Mouse (Mus musculus): Measurements from ENCODE around the gene Fbxo39. TPM values are rescaled to one million over a fixed set of nuclear protein-coding genes. Genes with fewer than 3 reads are reported as not detected.
A peak's percentile ranks its signal among the peaks of the same experiment; 100 is the strongest.
"Not testable (repeated sequence)": the region's sequence is repeated elsewhere in the genome, so short reads cannot be mapped to it uniquely, and the experiment has no call there.

Fbxo39 gene
- polyA plus RNA-seq, 1 experiment from 2014 or later = not detected

- Histone ChIP-seq H3K27me3 (replicated peaks) (0 out of 2 replicates have a peak, but pooled peaks cover 5% of the 10 kb centered on the region), H3K4me1 (no peaks in the 10 kb centered on the region), H3K4me2 (no peak overlapping the region), H3K36me3 (no peaks in the 10 kb centered on the region), H3K9me3 (no peaks in the 10 kb centered on the region), H3K27ac (replicated peaks) (no peak overlapping the region), H3K4me3 (no peak overlapping the region), H3K9ac (no peak overlapping the region)
- no peak for ATAC-seq (ENCODE audit: extremely low read depth, insufficient number of reproducible peaks, low FRiP score, low TSS enrichment)
- WGBS = 57% methylated on average over 3 of the region's 3 CpGs
These were observed 10.2 kb downstream of the Fbxo39 start for GRCm38 (mm10) chr11:72324431-72324830.

- no peak for ATAC-seq (ENCODE audit: extremely low read depth, insufficient number of reproducible peaks, low FRiP score, low TSS enrichment)
- WGBS = 72% methylated on average over 4 of the region's 4 CpGs
- no peaks in the 10 kb centered on the region for H3K4me1 ChIP-seq
- no peaks in the 10 kb centered on the region for H3K27me3 ChIP-seq (replicated peaks)
- no peak overlapping the region for H3K4me3 ChIP-seq
- H3K36me3 ChIP-seq = no peaks in the 10 kb centered on the region
- H3K9me3 ChIP-seq = no peaks in the 10 kb centered on the region
- H3K9ac ChIP-seq = no peak overlapping the region
- H3K4me2 ChIP-seq = no peak overlapping the region
- H3K27ac ChIP-seq (replicated peaks) = no peak overlapping the region
These were observed 11.5 kb downstream of the Fbxo39 start for GRCm38 (mm10) chr11:72325701-72326100.

- Histone ChIP-seq H3K4me2 (no peak overlapping the region), H3K36me3 (no peaks in the 10 kb centered on the region), H3K9ac (no peak overlapping the region), H3K27ac (replicated peaks) (no peak overlapping the region), H3K9me3 (no peaks in the 10 kb centered on the region), H3K4me1 (no peaks in the 10 kb centered on the region), H3K27me3 (replicated peaks) (no peaks in the 10 kb centered on the region), H3K4me3 (no peak overlapping the region)
- no peak for ATAC-seq (ENCODE audit: extremely low read depth, insufficient number of reproducible peaks, low FRiP score, low TSS enrichment)
- 75% methylated on average over 9 of the region's 9 CpGs for WGBS
These were observed 18.9 kb downstream of the Fbxo39 start for GRCm38 (mm10) chr11:72332951-72333667.

- H3K4me2 ChIP-seq = no peak overlapping the region
- ATAC-seq (ENCODE audit: extremely low read depth, insufficient number of reproducible peaks, low FRiP score, low TSS enrichment) = no peak
- no peaks in the 10 kb centered on the region for H3K9me3 ChIP-seq
- 70% methylated on average over 4 of the region's 4 CpGs for WGBS
- no peaks in the 10 kb centered on the region for H3K36me3 ChIP-seq
- H3K4me1 ChIP-seq = no peaks in the 10 kb centered on the region
- no peak overlapping the region for H3K27ac ChIP-seq (replicated peaks)
- H3K9ac ChIP-seq = no peak overlapping the region
- no peak overlapping the region for H3K4me3 ChIP-seq
- H3K27me3 ChIP-seq (replicated peaks) = no peaks in the 10 kb centered on the region
These were observed 20.4 kb downstream of the Fbxo39 start for GRCm38 (mm10) chr11:72334653-72335052.

- Histone ChIP-seq H3K27me3 (replicated peaks) (peaks cover 8% of the 10 kb centered on the region; the same call in 1 of the 2 replicates), H3K27ac (replicated peaks) (no peak overlapping the region), H3K36me3 (no peaks in the 10 kb centered on the region), H3K4me2 (no peak overlapping the region), H3K4me3 (no peak overlapping the region), H3K9me3 (no peaks in the 10 kb centered on the region), H3K4me1 (no peaks in the 10 kb centered on the region), H3K9ac (no peak overlapping the region)
- ATAC-seq (ENCODE audit: extremely low read depth, insufficient number of reproducible peaks, low FRiP score, low TSS enrichment) = no peak
- WGBS = 72% methylated on average over 8 of the region's 8 CpGs
These were observed 22.5 kb downstream of the Fbxo39 start for GRCm38 (mm10) chr11:72336726-72337125.

GRCm38 (mm10) chr11:72338437-72338871 is 24.2 kb downstream of the Fbxo39 start:
- no peak for ATAC-seq (ENCODE audit: extremely low read depth, insufficient number of reproducible peaks, low FRiP score, low TSS enrichment)
- Histone ChIP-seq H3K36me3 (no peaks in the 10 kb centered on the region), H3K9me3 (no peaks in the 10 kb centered on the region), H3K27ac (replicated peaks) (no peak overlapping the region), H3K4me1 (no peaks in the 10 kb centered on the region), H3K27me3 (replicated peaks) (peaks cover 8% of the 10 kb centered on the region; the same call in 1 of the 2 replicates), H3K4me2 (no peak overlapping the region), H3K4me3 (no peak overlapping the region), H3K9ac (no peak overlapping the region)
- 57% methylated on average over 5 of the region's 5 CpGs for WGBS

- Histone ChIP-seq H3K9me3 (no peaks in the 10 kb centered on the region), H3K27ac (replicated peaks) (no peak overlapping the region), H3K4me3 (no peak overlapping the region), H3K27me3 (replicated peaks) (peaks cover 8% of the 10 kb centered on the region; the same call in 1 of the 2 replicates), H3K4me1 (no peaks in the 10 kb centered on the region), H3K36me3 (no peaks in the 10 kb centered on the region), H3K9ac (no peak overlapping the region), H3K4me2 (no peak overlapping the region)
- no peak for ATAC-seq (ENCODE audit: extremely low read depth, insufficient number of reproducible peaks, low FRiP score, low TSS enrichment)
- 80% methylated on average over 4 of the region's 4 CpGs for WGBS
These were observed 25.5 kb downstream of the Fbxo39 start for GRCm38 (mm10) chr11:72339716-72340115.

GRCm38 (mm10) chr11:72342549-72343237 is 28.4 kb downstream of the Fbxo39 start:
- Histone ChIP-seq H3K9me3 (no peaks in the 10 kb centered on the region), H3K27ac (replicated peaks) (no peak overlapping the region), H3K9ac (no peak overlapping the region), H3K27me3 (replicated peaks) (peaks cover 8% of the 10 kb centered on the region; the same call in 1 of the 2 replicates), H3K4me1 (no peaks in the 10 kb centered on the region), H3K4me3 (no peak overlapping the region), H3K4me2 (peak overlapping the region; percentile 8; the same call in 1 of the 2 replicates), H3K36me3 (no peaks in the 10 kb centered on the region)
- ATAC-seq (ENCODE audit: extremely low read depth, insufficient number of reproducible peaks, low FRiP score, low TSS enrichment) = no peak
- WGBS = 11% methylated on average over 7 of the region's 7 CpGs

GRCm38 (mm10) chr11:72343238-72343625 is 29.0 kb downstream of the Fbxo39 start:
- 83% methylated on average over 5 of the region's 5 CpGs for WGBS
- not testable (repeated sequence) for H3K27me3 ChIP-seq (replicated peaks); H3K4me1 ChIP-seq; H3K4me3 ChIP-seq; H3K27ac ChIP-seq (replicated peaks); H3K4me2 ChIP-seq; ATAC-seq (ENCODE audit: extremely low read depth, insufficient number of reproducible peaks, low FRiP score, low TSS enrichment); H3K36me3 ChIP-seq; H3K9ac ChIP-seq; H3K9me3 ChIP-seq

- Histone ChIP-seq H3K36me3 (no peaks in the 10 kb centered on the region), H3K4me1 (no peaks in the 10 kb centered on the region), H3K9ac (0 out of 2 replicates have a peak overlapping the region, but pooled peaks have one; percentile 5), H3K27ac (replicated peaks) (no peak overlapping the region), H3K27me3 (replicated peaks) (peaks cover 8% of the 10 kb centered on the region; the same call in 1 of the 2 replicates), H3K4me2 (0 out of 2 replicates have a peak overlapping the region, but pooled peaks have one; percentile 18), H3K9me3 (no peaks in the 10 kb centered on the region), H3K4me3 (no peak overlapping the region)
- no peak for ATAC-seq (ENCODE audit: extremely low read depth, insufficient number of reproducible peaks, low FRiP score, low TSS enrichment)
- WGBS = 18% methylated on average over 8 of the region's 8 CpGs
These were observed 29.7 kb downstream of the Fbxo39 start for GRCm38 (mm10) chr11:72343904-72344303.

- ATAC-seq (ENCODE audit: extremely low read depth, insufficient number of reproducible peaks, low FRiP score, low TSS enrichment) = no peak
- peaks cover 8% of the 10 kb centered on the region; the same call in 1 of the 2 replicates for H3K27me3 ChIP-seq (replicated peaks)
- no peak overlapping the region for H3K4me2 ChIP-seq
- H3K27ac ChIP-seq (replicated peaks) = no peak overlapping the region
- H3K4me3 ChIP-seq = no peak overlapping the region
- H3K9me3 ChIP-seq = no peaks in the 10 kb centered on the region
- H3K9ac ChIP-seq = 0 out of 2 replicates have a peak overlapping the region, but pooled peaks have one; percentile 5
- H3K36me3 ChIP-seq = no peaks in the 10 kb centered on the region
- H3K4me1 ChIP-seq = no peaks in the 10 kb centered on the region
- 84% methylated on average over 11 of the region's 11 CpGs for WGBS
These were observed 30.2 kb downstream of the Fbxo39 start for GRCm38 (mm10) chr11:72344486-72344885.

All from heart, embryonic 13.5 days (tissue).